Mouse (Mus musculus): ENCODE results near the gene Nmnat1.

- TF ChIP-seq CTCF (IDR thresholded peaks at IDR 0.05; ENCODE audit: low read depth) (no peak), EP300 (IDR thresholded peaks at IDR 0.05; ENCODE audit: low read depth) (no peak)
Observed at GRCm38 (mm10) chr4:149523961-149524360, 39.0 kb upstream of the Nmnat1 start.

Measured in liver, postnatal 0 days (tissue).